Mouse (Mus musculus) kidney, postnatal 10 days (tissue): Measurements from ENCODE around the gene Dydc1.
A peak's percentile ranks its signal among the peaks of the same experiment; 100 is the strongest.

Experiments
- DNase-seq: peaks from one replicate; pipeline ENCODE4 v3.0.0; 2021; ENCODE audit warnings: mixed read lengths

Dydc1 gene

DNA sequence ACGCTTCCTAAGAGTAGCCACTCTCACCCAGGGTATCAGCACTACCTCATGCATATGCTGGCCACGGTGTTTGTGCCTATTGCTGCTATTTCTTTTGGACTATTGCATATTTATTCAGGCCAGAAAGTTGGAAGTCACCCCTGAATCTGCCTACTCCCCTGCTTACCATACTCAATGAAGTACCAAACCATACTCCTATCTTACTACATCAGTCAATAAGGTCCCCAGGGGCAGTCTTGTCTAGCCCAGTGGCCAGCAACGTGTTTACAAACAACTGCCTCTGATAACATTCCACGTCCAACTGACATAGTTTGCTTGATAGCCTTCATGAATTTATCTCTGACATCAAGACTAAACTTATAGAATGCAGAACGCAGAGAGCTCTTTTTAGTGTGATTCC, 28.5 kb downstream of the Dydc1 start:
- DNase-seq: no peak

GRCm38 (mm10) chr14:41102269-41102668, 29.6 kb downstream of the Dydc1 start:
- no peak for DNase-seq

DNA sequence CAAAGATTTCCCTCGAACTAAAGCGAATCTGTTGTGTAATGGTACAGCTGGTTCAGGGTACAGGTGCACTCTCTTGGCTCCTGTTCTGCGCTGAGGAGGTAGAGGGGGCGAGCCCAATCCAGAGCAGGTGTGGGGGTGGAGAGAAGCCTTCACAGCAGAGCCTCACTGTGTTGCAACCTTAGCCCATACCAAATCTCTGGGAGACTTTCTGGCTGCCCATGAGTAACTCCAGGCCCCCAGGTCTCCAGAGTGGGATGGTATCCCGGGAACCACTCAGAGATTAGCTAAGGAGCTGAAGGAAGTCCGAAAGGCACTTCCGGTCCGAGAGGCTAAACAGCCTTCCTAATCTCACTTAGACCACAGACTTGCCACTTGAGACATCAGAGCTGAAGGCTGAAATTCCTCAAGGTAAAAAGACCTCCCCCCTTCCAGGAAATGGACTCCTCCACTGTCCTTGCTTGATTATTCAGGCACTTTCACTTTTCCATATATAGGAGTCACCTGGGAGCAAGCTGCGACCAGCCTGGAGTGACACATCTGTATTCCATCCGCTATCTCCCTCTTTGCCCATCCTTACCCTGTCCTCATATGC, 32.2 kb downstream of the Dydc1 start, which contains the start of gene Mat1a:
Gene Mat1a, plus strand, starts transcription at position 183 of the 592 bp plus-strand sequence.
- no peak for DNase-seq

DNA sequence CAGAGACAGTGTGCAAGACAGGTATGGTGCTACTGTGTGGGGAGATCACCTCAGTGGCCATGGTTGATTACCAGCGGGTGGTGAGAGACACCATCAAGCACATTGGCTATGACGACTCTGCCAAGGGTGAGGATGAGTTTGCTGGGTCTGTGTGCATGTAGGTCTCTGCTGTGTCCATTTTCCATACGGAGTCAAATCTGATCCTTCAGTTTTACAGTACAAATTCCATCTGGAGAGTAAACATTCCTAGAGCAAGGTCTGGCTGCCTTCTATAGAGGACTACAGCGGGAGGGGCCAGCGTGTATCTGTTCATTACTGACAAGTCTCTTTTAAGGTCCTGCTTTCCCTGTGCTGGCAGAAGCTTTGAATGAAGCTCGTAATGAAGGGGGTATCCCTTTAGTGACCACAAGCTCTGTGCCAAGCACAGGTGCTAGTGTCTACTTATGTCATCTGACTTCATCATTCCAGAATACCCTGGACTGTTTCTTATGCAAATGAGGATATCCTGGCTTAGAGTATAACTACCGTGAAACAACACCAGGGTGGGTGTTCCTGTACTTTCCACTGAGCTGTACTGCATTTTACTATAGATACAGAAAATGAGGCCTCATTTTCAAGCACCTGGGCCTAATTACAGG, 38.4 kb downstream of the Dydc1 start:
- DNase-seq: no peak

DNA sequence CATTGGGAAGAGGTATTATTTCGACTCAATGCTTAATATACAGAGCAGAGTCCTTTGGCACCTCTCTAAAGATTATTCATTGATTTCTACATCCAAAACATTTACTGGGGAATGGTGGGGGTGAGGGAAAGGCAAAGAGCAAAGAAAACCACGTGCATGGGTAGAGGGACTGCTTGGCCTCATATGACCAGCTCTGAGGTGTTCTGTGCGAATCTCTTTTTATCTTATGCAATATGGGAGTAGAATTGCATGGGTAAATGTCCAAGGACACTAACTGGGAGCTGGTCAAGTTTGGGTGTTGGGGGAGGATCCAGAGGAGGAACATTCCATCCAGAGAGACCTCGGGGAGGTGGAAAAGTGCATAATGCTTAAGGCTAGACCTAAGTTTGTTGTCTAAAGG, 40.2 kb downstream of the Dydc1 start:
- DNase-seq: no peak

DNA sequence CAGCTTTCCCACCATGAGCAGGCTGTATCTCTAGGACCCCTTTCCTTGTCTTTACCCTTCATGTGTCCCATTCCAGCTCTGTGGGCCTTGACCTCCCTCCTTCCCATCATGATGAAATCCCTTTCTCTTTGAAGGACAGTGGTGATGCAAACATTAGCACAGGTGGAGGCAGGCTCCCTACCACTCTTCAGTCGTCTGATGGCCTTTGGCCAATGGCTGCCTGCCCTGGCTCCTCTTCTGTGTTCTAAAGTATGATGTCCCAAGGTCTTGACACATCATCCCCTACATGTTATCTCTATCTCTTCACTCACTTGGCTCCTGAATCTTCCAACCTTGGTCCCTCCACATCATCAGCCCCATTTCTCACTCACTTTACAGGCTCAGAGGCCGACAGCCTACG, 43.6 kb downstream of the Dydc1 start:
- no peak for DNase-seq

GRCm38 (mm10) chr14:41124683-41125082, 52.0 kb downstream of the Dydc1 start:
- DNase-seq: no peak

DNA sequence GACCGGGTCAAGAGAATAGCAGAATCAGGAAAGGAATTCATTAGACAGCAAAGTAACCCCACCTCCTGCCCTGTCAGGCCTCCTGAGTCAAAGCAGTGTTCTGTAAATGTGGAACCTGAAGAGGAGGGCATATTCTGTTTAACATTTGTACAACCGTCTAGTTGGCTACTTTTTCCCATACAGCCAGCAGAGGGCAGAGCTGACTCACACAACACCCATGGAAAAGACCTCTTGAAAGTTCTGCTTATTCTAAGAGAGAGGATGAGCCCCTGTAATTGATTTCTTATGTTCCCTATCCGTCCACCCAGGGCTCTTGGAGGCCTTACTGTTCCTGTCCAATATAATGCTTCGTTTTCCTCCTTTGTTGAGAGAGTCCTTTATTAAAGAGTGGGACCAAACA, 55.3 kb downstream of the Dydc1 start:
- peak; percentile 46 for DNase-seq

- no peak for DNase-seq
Measured at GRCm38 (mm10) chr14:41131540-41131939, 58.8 kb downstream of the Dydc1 start, which contains the start of gene Sftpa1. TSS of gene Sftpa1 (plus strand) at chr14:41131782.

GRCm38 (mm10) chr14:41137006-41137405, 64.3 kb downstream of the Dydc1 start:
- no peak for DNase-seq

DNA sequence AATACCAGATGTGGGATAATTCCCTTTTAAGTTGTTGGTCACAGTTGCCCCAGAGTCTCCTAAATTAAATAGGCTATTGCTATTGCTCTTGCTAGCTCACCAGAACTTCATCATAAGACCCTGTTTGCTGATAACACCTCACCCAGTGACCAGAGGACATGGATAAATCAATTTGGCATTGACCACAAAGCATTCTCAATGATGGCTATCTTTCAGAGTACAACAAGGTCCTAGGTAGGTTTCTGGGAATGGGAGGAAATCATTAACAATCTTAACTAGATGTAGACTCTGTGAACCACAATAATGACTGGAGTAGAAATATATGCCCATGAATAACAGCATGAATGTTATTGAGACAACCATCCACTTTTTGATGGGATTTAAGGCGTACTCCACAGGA, 68.0 kb downstream of the Dydc1 start:
- DNase-seq: no peak
